Mouse (Mus musculus) hindbrain, embryonic 10.5 days (tissue): ENCODE results near the gene Wdr90. TPM values are rescaled to one million over a fixed set of nuclear protein-coding genes. Genes with fewer than 3 reads are reported as not detected.
A peak's percentile ranks its signal among the peaks of the same experiment; 100 is the strongest.
"Not testable (repeated sequence)": the region's sequence is repeated elsewhere in the genome, so short reads cannot be mapped to it uniquely, and the experiment has no call there.

Experiments used
- DNase-seq: peaks from one replicate; pipeline ENCODE4 v3.0.0-alpha.2; 2017; ENCODE audit warnings: low spot score
- H3K27ac ChIP-seq: fragments of 300-500 bp; sonication (generic); 2 replicates; pipeline ENCODE4 v1.5.1; 2016; ENCODE audit warnings: mild to moderate bottlenecking, moderate library complexity
- H3K27me3 ChIP-seq: fragments of 300-500 bp; sonication (generic); 2 replicates; pipeline ENCODE4 v1.6.1; 2016; ENCODE audit warnings: mild to moderate bottlenecking; ENCODE audit not compliant: poor library complexity, insufficient read depth, severe bottlenecking
- H3K36me3 ChIP-seq: fragments of 300-500 bp; sonication (generic); 2 replicates; pipeline ENCODE4 v1.6.1; 2016; ENCODE audit warnings: mild to moderate bottlenecking, moderate library complexity
- H3K4me1 ChIP-seq: fragments of 300-500 bp; sonication (generic); replicated peaks from 2 replicates; pipeline ENCODE4 v1.6.1; 2016; ENCODE audit warnings: mild to moderate bottlenecking
- H3K4me3 ChIP-seq: fragments of 300-500 bp; sonication (generic); 2 replicates; pipeline ENCODE4 v1.5.1; 2016; ENCODE audit warnings: mild to moderate bottlenecking, moderate library complexity
- H3K9me3 ChIP-seq: fragments of 300-500 bp; sonication (generic); 2 replicates; pipeline ENCODE4 v1.6.1; 2016; ENCODE audit warnings: mild to moderate bottlenecking, moderate library complexity
- WGBS: fragments of 180-500 bp; shearing (Covaris S2); methylation state at CpG from one replicate; pipeline ENCODE4 v1.1.7; 2016; 5-methylcytosine and 5-hydroxymethylcytosine counted together
- polyA plus RNA-seq: library from polyadenylated mRNA; unstranded; fragments of >200 nt; fragmentation: Nextera tagmentation; extraction: Ambion mirVana; gene quantifications from 2 replicates; pipeline ENCODE4 v1.2.1, GENCODE M21; 2016

The Wdr90 gene
- polyA plus RNA-seq, 1 experiment from 2014 or later, result 46.0 TPM

- under 1% methylated on average over 25 of the region's 25 CpGs for WGBS
- Histone ChIP-seq H3K27me3 (no peaks in the 10 kb centered on the region), H3K4me3 (peak within 1 kb of the TSS; percentile 73), H3K27ac (peak within 1 kb of the TSS; percentile 92), H3K36me3 (peaks cover 30% of the 10 kb centered on the region), H3K9me3 (no peaks in the 10 kb centered on the region), H3K4me1 (peaks cover 60% of the 10 kb centered on the region)
- DNase-seq, result peak; percentile 93
These were observed 13.4 kb upstream of the Wdr90 start, which contains the start of gene Mettl26 for GRCm38 (mm10) chr17:25874721-25875170. Mettl26 (plus strand) TSS chr17:25875074.

GRCm38 (mm10) chr17:25874148-25874720 lies 12.9 kb upstream of the Wdr90 start:
- no peaks in the 10 kb centered on the region for H3K9me3 ChIP-seq
- 8% methylated on average over 14 of the region's 14 CpGs for WGBS
- DNase-seq, result no peak
- no peaks in the 10 kb centered on the region for H3K27me3 ChIP-seq
- peaks cover 25% of the 10 kb centered on the region for H3K36me3 ChIP-seq
- H3K4me3 ChIP-seq, result peak overlapping the region; percentile 73
- H3K4me1 ChIP-seq, result peaks cover 56% of the 10 kb centered on the region
- H3K27ac ChIP-seq, result peak overlapping the region; percentile 92

GRCm38 (mm10) chr17:25873405-25874147 lies 12.3 kb upstream of the Wdr90 start:
- H3K4me1 ChIP-seq, result peaks cover 56% of the 10 kb centered on the region
- H3K27me3 ChIP-seq, result no peaks in the 10 kb centered on the region
- peak overlapping the region; percentile 92; the same call in 1 of the 2 replicates for H3K27ac ChIP-seq
- H3K9me3 ChIP-seq, result no peaks in the 10 kb centered on the region
- DNase-seq, result no peak
- peaks cover 19% of the 10 kb centered on the region for H3K36me3 ChIP-seq
- WGBS, result 75% methylated on average over 11 of the region's 11 CpGs
- peak overlapping the region; percentile 73 for H3K4me3 ChIP-seq

GRCm38 (mm10) chr17:25872676-25873075 lies 11.4 kb upstream of the Wdr90 start:
- Histone ChIP-seq H3K9me3 (no peaks in the 10 kb centered on the region), H3K4me1 (peaks cover 56% of the 10 kb centered on the region), H3K27ac (no peak overlapping the region), H3K27me3 (no peaks in the 10 kb centered on the region), H3K36me3 (peaks cover 10% of the 10 kb centered on the region), H3K4me3 (no peak overlapping the region)
- WGBS, result 78% methylated on average over 3 of the region's 3 CpGs
- no peak for DNase-seq

- not testable (repeated sequence) for H3K27me3 ChIP-seq, DNase-seq, H3K4me3 ChIP-seq, H3K9me3 ChIP-seq, H3K27ac ChIP-seq, H3K36me3 ChIP-seq
- H3K4me1 ChIP-seq, result peaks cover 56% of the 10 kb centered on the region
These were observed 10.3 kb upstream of the Wdr90 start for GRCm38 (mm10) chr17:25871566-25871965.

- H3K4me1 ChIP-seq, result peaks cover 45% of the 10 kb centered on the region
- no peak overlapping the region for H3K27ac ChIP-seq
- no peaks in the 10 kb centered on the region for H3K9me3 ChIP-seq
- no peaks in the 10 kb centered on the region for H3K36me3 ChIP-seq
- WGBS, result 84% methylated on average over 2 of the region's 2 CpGs
- DNase-seq, result no peak
- H3K27me3 ChIP-seq, result 0 out of 2 replicates have a peak, but pooled peaks cover 2% of the 10 kb centered on the region
- H3K4me3 ChIP-seq, result no peak overlapping the region
These were observed 8.7 kb upstream of the Wdr90 start for GRCm38 (mm10) chr17:25869954-25870353.

- Histone ChIP-seq H3K27me3 (0 out of 2 replicates have a peak, but pooled peaks cover 2% of the 10 kb centered on the region), H3K4me1 (peaks cover 44% of the 10 kb centered on the region), H3K4me3 (no peak overlapping the region), H3K36me3 (no peaks in the 10 kb centered on the region), H3K9me3 (no peaks in the 10 kb centered on the region), H3K27ac (no peak overlapping the region)
- 91% methylated on average over 8 of the region's 8 CpGs for WGBS
- DNase-seq, result no peak
These were observed 8.2 kb upstream of the Wdr90 start for GRCm38 (mm10) chr17:25869498-25869897.

GRCm38 (mm10) chr17:25868601-25869191 lies 7.4 kb upstream of the Wdr90 start, which contains the start of gene Mcrip2:
Mcrip2 (minus strand) TSS chr17:25868764.
- H3K4me3 ChIP-seq, result peak within 1 kb of the TSS; percentile 90
- 0 out of 2 replicates have a peak, but pooled peaks cover 2% of the 10 kb centered on the region for H3K27me3 ChIP-seq
- under 1% methylated on average over 24 of the region's 24 CpGs for WGBS
- no peaks in the 10 kb centered on the region for H3K36me3 ChIP-seq
- H3K4me1 ChIP-seq, result peaks cover 36% of the 10 kb centered on the region
- H3K9me3 ChIP-seq, result no peaks in the 10 kb centered on the region
- H3K27ac ChIP-seq, result peak within 1 kb of the TSS; percentile 85
- peak; percentile 80 for DNase-seq

- WGBS, result 1% methylated on average over 42 of the region's 42 CpGs
These were observed 6.7 kb upstream of the Wdr90 start for GRCm38 (mm10) chr17:25867836-25868600.

GRCm38 (mm10) chr17:25867509-25867835 lies 6.2 kb upstream of the Wdr90 start:
- Histone ChIP-seq H3K4me1 (peaks cover 29% of the 10 kb centered on the region), H3K4me3 (peak overlapping the region; percentile 90), H3K36me3 (no peaks in the 10 kb centered on the region), H3K9me3 (no peaks in the 10 kb centered on the region), H3K27me3 (0 out of 2 replicates have a peak, but pooled peaks cover 2% of the 10 kb centered on the region), H3K27ac (peak overlapping the region; percentile 85; the same call in 1 of the 2 replicates)
- no peak for DNase-seq
- WGBS, result 17% methylated on average over 7 of the region's 7 CpGs

More at GRCm38 (mm10) chr17:25867836-25868600, 6.7 kb upstream of the Wdr90 start:
- Histone ChIP-seq H3K4me3 (peak overlapping the region; percentile 90), H3K27me3 (0 out of 2 replicates have a peak, but pooled peaks cover 2% of the 10 kb centered on the region), H3K27ac (peak overlapping the region; percentile 85), H3K9me3 (no peaks in the 10 kb centered on the region), H3K4me1 (peaks cover 32% of the 10 kb centered on the region), H3K36me3 (no peaks in the 10 kb centered on the region)
- peak; percentile 66 for DNase-seq

- Histone ChIP-seq H3K36me3 (no peaks in the 10 kb centered on the region), H3K9me3 (no peaks in the 10 kb centered on the region), H3K27me3 (0 out of 2 replicates have a peak, but pooled peaks cover 2% of the 10 kb centered on the region), H3K4me1 (peaks cover 41% of the 10 kb centered on the region), H3K4me3 (no peak overlapping the region; the same call in 1 of the 2 replicates), H3K27ac (no peak overlapping the region)
- 93% methylated on average over 3 of the region's 3 CpGs for WGBS
- DNase-seq, result no peak
These were observed 4.9 kb upstream of the Wdr90 start for GRCm38 (mm10) chr17:25866172-25866571.

- no peak overlapping the region for H3K4me3 ChIP-seq
- no peak overlapping the region for H3K27ac ChIP-seq
- 0 out of 2 replicates have a peak, but pooled peaks cover 2% of the 10 kb centered on the region for H3K27me3 ChIP-seq
- no peaks in the 10 kb centered on the region for H3K9me3 ChIP-seq
- no peak for DNase-seq
- 89% methylated on average over 11 of the region's 11 CpGs for WGBS
- peaks cover 49% of the 10 kb centered on the region for H3K4me1 ChIP-seq
- H3K36me3 ChIP-seq, result no peaks in the 10 kb centered on the region
These were observed 4.0 kb upstream of the Wdr90 start for GRCm38 (mm10) chr17:25865288-25865687.
